Mouse (Mus musculus): Measurements from ENCODE around the gene Zic4.

Gene Zic4

DNA sequence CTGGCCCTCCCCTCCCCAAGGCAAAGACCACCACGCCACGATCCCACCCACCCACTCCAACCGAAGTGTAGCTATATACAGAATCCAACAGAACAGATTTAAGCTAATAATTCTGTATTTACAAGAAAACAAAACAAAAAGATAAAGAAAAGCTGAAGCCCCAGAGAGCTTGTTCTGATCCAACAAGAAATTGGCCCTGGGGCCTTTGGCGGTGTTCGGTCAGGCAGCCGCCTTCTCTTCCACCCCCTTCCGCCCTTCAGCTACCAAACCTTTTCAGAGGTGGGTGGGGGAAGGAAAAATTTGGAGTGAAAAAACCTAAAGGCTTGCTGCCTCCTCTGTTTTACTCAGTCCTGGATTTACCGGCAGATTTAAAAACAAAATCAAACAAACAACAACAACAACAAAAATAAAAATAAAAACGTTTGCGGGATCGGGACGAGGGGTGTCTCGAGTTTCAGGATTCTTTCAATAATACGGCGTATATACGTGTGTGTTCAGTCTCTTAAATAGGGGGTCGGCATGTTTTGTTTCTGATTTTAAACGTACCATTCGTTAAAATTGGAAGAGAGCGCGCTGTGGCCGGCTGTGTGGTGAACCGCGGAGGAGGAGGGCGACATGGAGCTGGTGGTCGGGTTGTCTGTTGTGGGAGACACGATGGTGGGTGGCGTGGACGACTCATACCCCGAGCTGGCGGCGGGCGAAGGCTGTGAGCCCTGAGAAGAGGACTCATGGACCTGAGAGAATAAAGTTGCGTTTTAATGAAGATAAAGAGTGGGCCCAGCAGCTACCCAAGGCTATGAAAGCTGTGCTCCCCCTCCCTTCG, 969 bp upstream of the Zic4 start:
- in situ Hi-C loops (cut with MboI, MseI), result loop anchor here (5.0 to 25.0 kb wide), 2 partner anchors 46 to 1449 kb away; partner anchors contain the start of gene Rasgrf1

DNA sequence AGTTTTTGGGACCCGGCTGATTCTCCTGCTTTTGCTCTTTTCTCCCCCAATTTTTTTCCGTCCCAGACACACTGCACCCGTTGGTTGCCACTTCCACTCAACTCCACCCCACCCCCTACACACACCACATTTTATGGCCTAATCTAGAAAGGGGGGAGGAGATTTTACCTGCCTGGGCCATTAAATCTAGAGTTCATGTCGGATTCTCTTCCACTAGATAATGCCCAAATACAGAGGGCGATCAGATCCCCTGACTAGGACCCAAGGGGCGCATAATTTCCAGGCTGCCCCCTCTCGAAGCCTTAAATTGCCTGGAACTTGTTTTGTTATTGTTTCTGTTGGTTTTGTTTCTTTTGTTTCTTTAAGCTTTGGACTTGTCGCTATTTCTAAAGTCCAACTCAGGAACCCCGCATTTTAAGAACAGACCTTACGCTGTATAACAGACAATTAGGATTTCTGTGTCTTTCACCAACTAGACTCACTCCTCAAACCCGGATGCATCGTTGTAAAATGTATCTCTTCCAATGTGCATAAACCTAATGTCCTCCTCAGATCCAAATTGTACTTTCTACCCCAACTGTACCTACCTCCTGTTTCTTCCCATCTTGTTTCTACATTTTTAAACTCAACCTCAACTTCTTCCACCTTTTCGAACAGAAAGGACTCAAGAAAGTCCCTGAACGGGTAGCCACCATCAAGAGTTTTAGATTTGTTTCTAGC, 958 bp downstream of the Zic4 start:
- in situ Hi-C loops (cut with MboI, MseI), result loop anchor here (5.0 to 25.0 kb wide), 2 partner anchors 44 to 1451 kb away; partner anchors contain the start of gene Rasgrf1

DNA sequence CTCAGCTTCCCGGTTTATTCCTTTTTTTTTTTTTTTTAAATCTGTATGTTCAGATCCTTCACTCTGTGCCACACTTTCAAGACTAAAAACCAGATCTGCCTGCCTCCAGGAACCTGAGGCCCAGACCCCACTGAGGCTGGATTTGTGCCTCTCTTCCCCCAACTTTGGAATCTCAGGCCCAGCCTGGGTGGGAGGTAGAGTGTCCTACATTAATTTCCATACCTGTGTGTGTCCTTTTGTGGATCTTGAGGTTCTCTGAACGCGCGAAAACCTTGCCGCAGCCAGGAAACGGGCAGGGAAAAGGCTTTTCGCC, 1.6 kb downstream of the Zic4 start:
- in situ Hi-C loops (cut with MboI, MseI), result loop anchor here (5.0 to 25.0 kb wide), 2 partner anchors 44 to 1451 kb away; partner anchors contain the start of gene Rasgrf1

DNA sequence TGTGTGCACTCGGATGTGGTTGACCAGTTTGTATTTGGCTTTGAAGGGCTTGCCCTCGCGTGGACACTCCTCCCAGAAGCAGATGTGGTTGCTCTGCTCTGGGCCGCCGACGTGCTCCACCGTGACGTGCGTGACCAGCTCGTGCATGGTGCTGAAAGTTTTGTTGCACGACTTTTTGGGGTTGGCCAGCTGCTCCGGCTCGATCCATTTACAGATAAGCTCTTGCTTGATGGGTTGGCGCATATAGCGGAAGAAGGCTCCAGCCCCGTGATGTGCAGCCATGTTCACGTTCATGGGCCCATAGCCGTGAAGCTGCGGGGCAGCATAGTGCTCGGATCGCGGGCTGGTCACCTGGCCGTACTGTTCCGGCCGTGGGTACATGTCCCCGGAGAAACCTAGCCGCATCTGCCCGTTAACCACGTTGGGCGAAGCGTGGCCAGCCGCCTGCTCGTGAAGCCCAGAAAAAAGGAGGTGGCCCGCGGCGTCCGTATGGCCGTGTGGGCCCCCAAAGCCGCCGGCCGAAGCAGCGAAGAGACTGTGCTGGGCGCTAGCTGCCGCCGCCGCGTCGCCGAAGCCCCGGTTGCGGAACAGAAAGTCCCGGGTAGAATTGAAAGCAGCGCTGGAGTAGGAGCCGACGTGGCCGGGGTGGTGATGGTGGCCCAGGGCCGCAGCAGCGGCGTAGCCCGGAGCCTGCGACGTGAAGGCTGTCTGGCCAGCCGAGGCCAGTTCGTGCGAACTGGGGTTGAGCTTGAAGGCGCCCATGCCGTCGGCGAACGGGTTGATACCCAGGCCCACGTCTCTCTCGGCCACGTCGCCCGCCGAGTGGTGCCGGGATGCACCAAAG, 2.1 kb downstream of the Zic4 start:
- in situ Hi-C loops (cut with MboI, MseI), result loop anchor here (5.0 to 25.0 kb wide), 2 partner anchors 43 to 1452 kb away; partner anchors contain the start of gene Rasgrf1

DNA sequence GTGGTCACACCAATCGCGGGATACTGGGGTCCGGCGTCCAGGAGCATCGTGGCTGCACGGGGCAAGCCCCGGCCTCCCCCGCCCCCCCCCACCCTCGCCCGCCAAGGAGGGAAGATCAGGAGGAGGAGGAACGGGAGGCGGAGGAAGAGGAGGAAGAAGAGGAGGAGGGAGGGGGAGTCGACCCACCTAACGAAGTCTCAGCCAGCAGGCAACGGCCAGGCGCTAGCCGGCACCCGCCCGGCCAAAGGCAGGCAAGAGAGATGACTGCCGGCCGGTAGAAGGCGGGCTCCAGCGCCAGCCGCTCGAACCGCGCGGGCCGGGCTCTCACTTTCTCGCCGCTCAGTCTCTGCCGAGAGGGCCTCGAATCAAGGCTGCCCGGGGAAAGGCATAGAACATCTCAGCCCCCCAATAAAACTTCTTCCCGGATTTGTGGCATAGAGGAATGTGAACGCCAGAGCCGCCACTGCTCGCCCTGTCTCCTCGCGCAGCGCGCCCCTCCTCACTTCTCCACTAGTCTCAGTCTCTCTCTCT, 2.8 kb downstream of the Zic4 start:
- in situ Hi-C loops (cut with MboI, MseI), result loop anchor here (5.0 to 25.0 kb wide), 2 partner anchors 42 to 1453 kb away; partner anchors contain the start of gene Rasgrf1

DNA sequence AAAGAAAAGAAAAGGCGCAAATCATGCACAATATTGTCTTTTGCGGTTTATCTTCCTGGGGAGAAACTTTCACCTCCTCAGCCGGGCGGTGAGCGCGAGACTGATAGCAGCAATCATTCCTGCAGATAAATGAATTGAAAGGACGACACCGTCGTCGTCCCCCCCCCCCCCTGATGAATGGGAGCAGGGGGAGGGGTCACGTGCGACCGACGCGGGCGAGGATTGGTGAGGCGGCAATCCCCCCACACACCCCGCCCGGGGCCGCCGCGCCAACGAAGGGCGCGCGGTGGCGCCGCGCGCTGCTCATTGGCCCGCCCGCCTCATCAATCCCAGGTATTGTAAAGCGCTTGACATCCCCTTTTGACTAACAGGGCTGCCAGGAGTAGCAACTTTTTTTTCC, 3.5 kb downstream of the Zic4 start, which contains the start of gene Zic1:
Gene Zic1, minus strand, starts transcription at position 147 of the 400 bp plus-strand sequence.
- in situ Hi-C loops (cut with MboI, MseI), result loop anchor here (25.0 kb wide), 1 partner anchor 1453 kb away; the partner anchor contains the start of gene Rasgrf1

DNA sequence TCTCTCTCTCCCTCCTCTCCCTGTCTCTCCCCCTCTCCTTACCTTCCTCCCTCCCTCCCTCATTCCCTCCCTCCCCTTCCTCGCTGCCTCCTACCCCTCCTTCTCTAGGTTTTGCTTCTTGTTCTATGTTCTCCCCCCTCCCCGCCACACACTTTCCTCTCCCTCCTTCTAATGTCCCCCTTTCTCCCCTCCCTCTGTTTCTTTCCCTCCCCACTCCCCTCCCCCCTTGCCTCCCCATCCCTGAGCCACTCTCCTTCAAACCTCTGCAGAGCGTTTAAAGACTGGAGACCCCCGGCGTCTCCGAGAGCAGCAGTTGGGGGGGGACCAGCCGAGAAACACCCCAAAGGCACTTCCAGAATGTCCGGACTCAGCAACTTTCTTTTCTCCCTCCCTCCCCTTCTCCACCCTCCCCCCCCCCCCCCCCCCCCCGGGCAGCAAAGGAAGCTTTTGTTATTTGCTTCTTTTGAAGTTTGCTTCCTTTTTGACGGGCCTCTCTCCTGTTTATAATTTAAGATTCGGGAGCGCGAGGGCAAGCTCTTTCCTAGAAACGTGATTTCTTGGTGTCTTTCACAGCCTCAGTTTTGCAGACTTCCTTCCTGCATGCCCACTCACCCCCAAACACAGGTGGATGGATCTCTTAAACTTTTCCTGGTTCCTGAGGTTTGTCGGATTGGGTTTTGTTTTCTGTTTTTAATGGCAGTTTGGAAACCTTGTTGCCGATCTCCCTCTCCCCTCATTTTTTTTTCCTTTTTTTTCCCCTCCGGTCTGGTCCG, 4.2 kb downstream of the Zic4 start:
- in situ Hi-C loops (cut with MboI, MseI), result loop anchor here (25.0 kb wide), 1 partner anchor 1454 kb away; the partner anchor contains the start of gene Rasgrf1

DNA sequence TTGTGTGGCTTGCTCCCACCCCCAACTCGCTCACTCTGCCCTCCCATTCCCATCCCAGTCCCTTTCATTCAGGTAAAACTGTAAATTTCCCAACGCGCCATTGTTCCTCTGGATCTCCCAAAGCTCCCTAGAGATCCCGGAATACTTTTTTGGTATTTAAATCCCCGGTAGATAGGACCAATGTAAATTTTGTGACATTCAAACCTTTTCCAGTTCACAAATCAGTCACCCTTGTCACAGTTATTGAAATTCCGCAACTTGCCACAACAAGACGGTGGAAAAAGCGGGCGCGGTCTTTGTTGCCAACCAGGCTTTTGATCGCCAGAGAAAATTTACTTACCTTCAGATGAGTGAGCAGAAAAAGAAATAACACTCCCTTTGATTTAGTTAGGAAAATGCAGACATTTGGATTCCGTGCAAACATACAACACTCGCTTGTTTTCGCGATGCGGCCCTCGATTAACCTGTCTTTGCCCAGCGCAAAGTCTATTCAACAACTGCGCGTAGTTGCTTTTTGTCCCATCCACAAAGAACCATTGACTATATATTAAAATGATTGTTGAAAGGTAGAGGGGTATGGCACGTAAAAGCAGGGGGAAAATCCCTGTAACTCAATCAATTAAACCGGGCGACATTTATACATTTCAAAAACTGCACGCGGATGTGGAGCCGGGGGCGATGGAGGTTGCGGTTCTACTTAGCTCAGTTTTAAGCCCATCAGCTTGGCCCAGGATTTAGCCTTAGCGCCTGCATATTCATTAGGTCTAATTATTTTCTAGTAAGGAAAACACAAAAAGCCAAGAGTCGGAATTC, 5.0 kb downstream of the Zic4 start:
- in situ Hi-C loops (cut with MboI, MseI), result loop anchor here (25.0 kb wide), 1 partner anchor 1455 kb away; the partner anchor contains the start of gene Rasgrf1

DNA sequence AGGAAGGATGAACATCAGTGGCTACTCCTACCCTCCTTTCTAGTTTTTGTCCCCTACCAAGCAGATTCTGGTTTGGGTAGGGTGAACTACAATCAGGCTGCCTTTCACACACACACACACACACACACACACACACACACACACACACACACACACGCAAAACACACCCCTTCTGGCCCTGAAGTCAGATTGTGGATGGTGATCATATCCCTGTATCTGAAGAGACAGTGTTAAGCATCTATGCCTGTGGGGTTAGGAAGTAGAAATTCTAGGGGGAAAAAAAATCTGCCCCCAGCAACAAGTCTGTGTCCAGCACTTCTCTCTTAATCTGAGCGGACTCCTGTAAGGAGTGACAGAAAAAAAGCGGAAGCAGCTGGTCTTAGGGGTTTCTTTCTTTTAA, 5.9 kb downstream of the Zic4 start:
- in situ Hi-C loops (cut with MboI, MseI), result loop anchor here (25.0 kb wide), 1 partner anchor 1456 kb away; the partner anchor contains the start of gene Rasgrf1

DNA sequence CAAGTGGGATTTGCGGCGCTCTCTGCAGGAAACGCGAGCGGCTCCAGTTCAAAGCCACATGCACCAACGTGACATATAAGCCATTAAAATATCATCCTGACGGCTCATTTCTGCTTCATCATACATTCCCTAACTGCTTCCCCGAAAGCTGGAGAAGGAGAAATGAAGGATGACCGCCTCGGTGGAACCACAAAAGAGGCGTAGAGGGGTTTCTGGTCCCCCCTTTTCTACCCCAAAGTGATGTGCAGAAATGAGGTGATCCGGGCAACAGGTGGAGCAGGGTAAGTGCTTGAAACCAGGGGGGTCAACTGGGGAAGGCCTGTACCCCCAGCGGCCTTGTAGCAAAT, 6.7 kb downstream of the Zic4 start:
- in situ Hi-C loops (cut with MboI, MseI), result loop anchor here (25.0 kb wide), 1 partner anchor 1457 kb away; the partner anchor contains the start of gene Rasgrf1

DNA sequence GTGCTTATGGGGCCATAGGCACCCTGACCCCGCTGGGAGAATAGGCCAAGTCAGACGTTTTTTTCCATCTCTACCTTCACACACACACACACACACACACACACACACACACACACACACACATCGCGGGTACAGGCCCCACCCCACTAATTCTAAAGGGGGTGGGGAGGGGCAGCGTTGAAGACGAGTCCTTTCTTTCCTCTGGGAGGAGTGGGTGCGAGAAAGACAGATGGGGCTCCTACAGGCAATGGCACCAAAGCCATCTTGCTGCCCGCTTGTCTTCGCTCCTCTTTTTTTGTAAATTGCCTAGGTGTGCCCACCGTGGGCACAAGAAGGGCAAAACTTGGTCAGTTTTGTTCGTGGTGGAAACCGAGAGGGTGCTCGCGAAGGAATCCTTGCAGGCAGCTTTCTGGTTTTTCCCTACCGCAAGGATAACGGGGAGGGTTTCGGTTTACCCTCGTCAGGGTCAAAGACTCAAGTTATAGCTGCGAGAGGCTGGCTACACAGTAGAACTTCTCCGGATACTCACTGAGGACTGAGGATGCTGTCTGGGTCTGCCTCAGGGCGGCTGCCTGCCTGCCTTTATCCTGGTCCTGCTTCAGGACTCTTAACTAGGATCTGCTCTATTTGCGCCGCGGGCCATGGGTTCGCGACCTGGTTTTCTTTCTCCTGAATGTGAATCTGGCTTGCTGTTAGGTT, 7.2 kb downstream of the Zic4 start:
- in situ Hi-C loops (cut with MboI, MseI), result loop anchor here (25.0 kb wide), 1 partner anchor 1457 kb away; the partner anchor contains the start of gene Rasgrf1

DNA sequence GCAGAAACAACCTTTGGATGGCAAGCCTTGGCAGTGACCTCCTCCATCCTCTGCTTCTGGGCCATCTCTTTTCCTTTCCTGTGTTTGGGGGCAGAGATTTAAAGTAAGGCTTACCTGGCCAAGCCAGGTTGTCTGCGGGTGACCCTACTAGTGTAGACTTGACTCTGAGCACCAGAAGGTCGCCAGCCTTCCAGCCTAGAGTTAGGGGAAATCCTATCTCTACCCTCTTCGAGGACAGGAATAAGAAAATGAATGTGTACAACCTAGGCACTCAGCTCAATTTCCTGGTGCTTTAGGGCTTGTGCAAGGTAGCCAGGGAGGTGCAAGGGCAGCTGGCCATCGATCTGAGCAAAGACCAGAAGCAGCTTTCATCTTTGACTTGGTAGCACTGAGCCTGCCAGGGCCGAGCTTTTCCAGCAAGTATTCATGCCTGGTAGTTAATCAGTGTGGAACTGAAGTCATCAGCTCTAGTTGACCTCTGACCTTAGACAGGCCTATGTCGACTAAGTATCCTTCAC, 8.0 kb downstream of the Zic4 start:
- in situ Hi-C loops (cut with MboI, MseI), result loop anchor here (10.0 to 25.0 kb wide), 2 partner anchors 1175 to 1458 kb away; partner anchors contain the start of gene Rasgrf1

DNA sequence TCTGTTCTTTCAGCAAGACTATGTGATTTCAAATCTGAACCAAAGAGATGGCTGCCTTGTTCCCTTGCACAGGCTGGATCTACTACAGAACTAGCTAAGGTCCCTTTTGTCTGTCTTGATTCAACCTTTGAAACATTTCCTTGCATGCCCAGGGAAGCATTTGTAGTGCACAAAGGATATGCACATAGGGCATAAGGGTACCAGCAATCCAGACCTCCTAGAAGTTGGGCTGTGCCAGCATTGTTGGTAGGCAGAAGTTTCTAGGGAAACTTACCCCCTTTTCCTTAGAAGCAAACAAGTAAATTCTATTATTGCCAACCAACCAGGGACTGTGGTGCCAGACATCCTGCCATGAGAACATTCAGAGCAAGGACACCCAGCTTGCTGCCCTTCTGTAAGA, 8.8 kb downstream of the Zic4 start:
- in situ Hi-C loops (cut with MboI, MseI), result loop anchor here (10.0 to 25.0 kb wide), 2 partner anchors 1176 to 1459 kb away; partner anchors contain the start of gene Rasgrf1

DNA sequence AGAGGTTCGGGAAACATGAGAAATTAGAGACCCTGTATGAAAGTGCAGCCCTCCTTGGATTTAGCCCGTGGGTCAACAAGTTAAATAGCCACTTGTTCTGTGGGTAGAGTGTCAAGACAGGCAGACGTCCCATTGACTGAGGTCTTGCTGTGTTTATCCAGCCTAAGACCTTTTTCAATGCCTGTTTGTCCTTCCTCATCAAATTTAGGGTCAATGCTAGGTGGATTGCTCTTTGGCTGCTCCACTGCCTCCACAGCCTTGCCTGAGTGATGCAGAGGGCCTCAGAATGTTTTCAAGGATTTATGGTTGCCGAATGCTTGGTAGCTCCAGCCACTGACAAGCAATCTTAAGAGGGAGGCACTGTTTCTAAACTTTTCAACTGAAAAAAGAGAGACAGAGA, 9.4 kb downstream of the Zic4 start:
- in situ Hi-C loops (cut with MboI, MseI), result loop anchor here (10.0 to 25.0 kb wide), 2 partner anchors 1177 to 1459 kb away; partner anchors contain the start of gene Rasgrf1

DNA sequence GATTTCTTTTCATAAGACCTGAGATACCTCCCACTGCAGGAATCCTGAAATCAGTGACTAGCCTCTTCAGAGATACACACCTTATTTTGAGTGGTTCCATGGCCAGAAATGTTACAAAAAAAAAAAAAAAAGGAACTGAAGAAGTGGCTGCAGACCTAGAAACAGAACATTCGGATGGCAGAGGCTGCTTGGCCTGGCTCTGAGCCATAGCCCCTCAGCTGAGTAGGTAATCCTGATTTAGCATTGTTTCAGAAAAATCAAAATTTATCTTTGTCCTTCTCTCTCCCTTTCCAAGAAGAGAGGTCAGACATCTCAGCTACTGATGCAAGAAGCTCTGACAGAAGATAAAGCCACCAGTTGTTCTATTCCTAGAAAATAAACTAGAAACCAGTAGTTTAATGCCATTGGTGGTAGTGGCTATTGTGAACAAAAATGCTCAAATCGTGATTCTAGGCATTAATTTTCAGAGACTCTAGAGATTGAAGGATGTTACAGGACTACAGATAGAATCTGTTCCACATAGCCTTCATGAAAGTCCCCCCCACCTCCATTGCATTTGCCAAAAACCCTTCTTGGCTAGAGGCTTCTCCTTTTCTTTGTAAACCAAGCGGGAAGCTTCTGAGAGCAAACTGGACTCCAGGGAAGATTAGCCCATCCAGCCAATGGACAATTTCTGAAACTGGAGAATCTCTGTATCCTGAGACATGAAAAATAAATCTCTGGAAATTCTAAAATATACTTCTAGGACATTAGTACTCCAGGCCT, 11.8 kb downstream of the Zic4 start:
- in situ Hi-C loops (cut with MboI, MseI), result loop anchor here (10.0 to 25.0 kb wide), 2 partner anchors 1179 to 1462 kb away; partner anchors contain the start of gene Rasgrf1

DNA sequence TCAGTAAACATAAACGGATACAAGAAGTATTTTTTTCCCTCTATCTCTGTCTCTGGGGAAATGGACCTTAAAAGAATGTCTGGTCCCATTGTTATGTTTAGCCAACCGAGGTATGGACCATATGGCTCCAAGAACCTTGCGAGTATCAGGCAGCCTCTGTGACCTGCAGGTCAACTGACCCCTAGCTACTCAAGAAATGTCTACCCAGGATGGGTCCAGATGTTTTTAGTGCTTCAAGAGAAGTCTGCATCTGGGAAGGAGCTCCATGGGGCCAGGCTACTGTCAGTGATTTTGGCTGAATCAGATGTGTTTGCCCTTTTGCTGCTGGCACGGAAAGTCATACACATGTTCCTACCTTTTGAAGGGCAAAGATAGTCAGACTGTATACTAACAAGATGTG, 12.5 kb downstream of the Zic4 start:
- in situ Hi-C loops (cut with MboI, MseI), result loop anchor here (10.0 to 25.0 kb wide), 2 partner anchors 1180 to 1462 kb away; partner anchors contain the start of gene Rasgrf1
